Mouse (Mus musculus) cerebellum, adult 11 months (tissue): ENCODE data around the gene Rtl5.

Experiments used
- DNase-seq: peaks from one replicate; pipeline ENCODE4 v3.0.0; 2022

Rtl5 gene

GRCm38 (mm10) chrX:102065213-102065775 is 5.8 kb downstream of the Rtl5 start:
- DNase-seq: no peak

DNA sequence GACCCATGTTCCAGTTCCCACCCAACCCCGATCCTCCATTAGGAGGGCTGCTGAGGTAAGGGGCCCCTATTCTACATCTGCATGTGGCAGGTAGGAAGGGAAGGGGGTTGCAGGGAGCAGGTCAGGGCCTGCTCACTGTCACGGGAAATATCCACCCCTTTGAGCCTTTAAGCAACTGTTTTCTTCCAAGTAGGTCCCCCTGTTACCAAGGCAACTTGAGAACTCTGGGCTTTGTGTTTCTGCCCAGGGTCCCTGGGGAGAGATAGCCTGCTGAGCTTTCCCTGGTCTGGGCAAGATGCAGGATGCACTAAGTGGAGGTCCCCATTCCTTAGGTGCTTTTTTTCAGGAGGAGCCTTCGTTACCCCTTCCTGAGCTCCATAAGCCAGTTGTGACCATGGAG is 7.0 kb downstream of the Rtl5 start:
- no peak for DNase-seq

- peak; percentile 26 for DNase-seq
These were observed 10.2 kb downstream of the Rtl5 start for GRCm38 (mm10) chrX:102060891-102061290.

GRCm38 (mm10) chrX:102060243-102060642 is 10.9 kb downstream of the Rtl5 start:
- peak; percentile 81 for DNase-seq

DNA sequence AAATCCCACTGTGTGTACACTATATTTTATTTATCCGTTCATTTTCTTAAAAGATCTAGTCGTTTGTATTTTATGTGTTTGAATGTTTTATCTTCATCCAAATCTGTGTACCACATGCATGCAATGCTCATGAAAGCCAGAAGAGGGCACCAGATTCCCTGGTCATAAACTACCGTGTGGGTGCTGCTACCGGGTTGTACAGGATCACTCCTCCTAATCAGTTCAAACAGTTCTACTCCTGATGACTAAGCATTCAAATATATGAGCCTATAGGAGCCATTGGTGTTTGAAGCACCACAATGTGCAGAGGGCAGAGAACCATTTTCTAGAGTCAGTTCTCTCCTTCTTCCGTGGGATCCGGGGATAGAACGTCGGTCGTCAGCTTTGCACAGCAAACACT is 11.7 kb downstream of the Rtl5 start:
- no peak for DNase-seq

DNA sequence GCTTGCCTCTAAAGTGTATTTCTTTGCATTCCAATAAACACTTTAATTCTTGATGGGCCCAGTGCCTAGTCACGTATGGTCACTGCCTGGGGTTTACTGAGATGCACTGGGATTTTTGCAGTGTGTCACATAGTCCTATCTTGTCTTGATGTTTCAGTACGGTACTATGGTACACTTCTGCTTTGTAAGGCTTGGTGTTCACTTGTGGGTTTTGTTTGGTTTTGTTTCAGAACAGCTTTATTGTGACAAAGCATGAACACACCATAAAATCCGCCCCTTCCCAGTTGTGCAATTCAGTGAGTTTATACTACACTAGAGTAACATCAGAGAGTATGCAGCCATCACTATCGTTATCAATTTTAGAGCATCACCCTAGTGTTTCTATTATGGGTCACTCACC is 17.1 kb downstream of the Rtl5 start:
- no peak for DNase-seq

GRCm38 (mm10) chrX:102053371-102053770 is 17.7 kb downstream of the Rtl5 start:
- DNase-seq: no peak

DNA sequence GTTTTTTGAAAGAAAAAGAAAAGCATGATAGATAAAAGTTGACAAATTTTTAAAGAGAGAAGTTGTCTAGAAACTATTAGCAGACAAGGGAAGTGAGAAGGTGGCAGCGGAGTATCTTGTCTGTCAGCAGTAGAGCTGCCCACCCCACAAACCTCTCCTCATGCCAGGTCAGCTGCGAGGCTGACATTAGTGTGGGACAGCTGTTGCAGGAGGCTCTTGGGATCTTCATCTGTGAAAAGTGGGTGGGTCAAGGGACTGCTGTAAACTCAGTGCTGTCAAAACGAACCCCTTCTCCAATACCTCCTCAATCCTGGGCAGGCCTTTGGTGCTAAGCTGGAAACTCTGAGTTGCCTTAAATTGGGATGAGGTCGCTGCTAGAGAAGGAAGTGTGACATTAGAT is 19.9 kb downstream of the Rtl5 start:
- DNase-seq: no peak

DNA sequence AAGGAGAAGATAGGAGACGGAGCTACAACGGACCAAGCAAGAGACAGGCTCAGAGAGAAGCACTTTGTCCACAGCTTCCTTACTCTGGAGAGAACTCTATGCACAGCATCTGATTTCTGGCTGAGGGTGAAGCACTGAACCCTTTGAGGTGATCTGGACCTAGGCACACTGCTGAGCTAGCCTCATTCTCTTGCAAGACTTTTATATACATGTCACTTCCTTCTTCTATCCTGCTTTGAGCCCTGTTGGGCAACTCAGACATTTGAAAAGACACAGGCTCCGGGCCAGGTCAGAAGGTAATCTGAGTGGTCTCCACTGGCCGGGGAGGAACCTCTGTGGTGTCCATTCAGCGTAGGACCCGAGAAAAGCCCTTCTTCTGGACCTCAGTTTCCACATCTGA is 20.6 kb downstream of the Rtl5 start:
- DNase-seq: no peak

DNA sequence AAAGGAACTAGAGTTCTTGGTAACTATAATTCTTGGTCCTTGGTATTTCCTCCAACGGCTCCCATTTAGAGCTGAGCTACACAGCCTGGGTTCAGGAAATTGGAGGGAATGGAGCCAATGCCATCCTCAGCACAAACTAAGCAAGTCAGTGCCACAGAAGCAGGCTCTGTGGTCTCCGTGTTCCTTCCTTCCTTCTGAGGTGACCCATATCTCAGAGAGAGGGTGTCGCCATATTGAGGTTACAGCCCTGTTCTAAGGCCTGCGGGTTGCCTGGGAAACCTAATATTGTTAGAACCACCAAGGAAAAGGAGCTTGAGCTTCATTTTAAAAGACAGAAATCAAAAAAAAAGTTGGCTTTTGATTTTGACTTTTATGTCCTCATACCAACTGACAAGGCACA is 28.7 kb downstream of the Rtl5 start:
- DNase-seq: no peak

- DNase-seq: peak; percentile 12
These were observed 29.5 kb downstream of the Rtl5 start for GRCm38 (mm10) chrX:102041562-102041961.

- peak; percentile 40 for DNase-seq
These were observed 33.6 kb downstream of the Rtl5 start for GRCm38 (mm10) chrX:102037506-102037905.

GRCm38 (mm10) chrX:102036866-102037361 is 34.2 kb downstream of the Rtl5 start:
- DNase-seq: no peak

- DNase-seq: no peak
These were observed 35.4 kb downstream of the Rtl5 start for GRCm38 (mm10) chrX:102035671-102036070.

DNA sequence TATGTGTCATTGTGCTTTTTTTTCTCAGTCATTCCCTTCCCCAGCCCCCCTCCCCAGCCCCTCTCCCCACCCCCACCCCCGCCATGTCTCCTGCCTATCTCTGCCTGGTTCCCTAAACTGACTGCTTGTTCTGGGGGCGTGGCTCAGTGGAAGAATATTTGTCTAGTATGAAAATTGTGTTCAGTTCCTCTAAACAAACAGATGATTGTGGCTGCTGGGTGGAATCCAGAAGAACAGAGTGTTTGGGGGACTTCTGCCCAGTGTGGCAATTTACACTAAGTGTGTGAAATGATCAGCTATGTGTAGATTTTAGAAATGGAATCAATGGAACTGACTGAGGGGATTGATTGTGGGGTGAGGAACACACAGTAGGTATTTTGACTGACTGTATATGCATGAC is 37.5 kb downstream of the Rtl5 start:
- DNase-seq: no peak

DNA sequence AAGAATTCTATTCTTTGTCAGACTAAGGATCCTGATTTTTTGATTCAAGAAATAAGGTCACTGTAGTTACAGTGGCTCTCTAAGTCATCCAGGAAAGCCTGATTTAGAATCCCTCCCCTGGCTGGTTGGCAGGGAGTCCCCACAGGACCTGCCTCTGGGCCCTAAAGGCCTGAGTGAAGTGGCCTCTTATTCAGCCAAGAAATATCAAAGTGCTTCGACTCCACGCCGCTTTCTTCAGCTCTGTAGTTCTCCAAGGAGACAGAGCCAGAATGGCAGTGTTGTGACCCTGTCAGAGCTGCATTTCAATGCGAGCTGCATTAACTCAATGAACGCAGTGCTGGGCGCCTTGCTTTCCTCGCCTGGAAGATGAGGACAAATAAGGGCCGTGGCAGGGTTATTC is 38.7 kb downstream of the Rtl5 start:
- no peak for DNase-seq

- no peak for DNase-seq
These were observed 39.3 kb downstream of the Rtl5 start for GRCm38 (mm10) chrX:102031851-102032250.

DNA sequence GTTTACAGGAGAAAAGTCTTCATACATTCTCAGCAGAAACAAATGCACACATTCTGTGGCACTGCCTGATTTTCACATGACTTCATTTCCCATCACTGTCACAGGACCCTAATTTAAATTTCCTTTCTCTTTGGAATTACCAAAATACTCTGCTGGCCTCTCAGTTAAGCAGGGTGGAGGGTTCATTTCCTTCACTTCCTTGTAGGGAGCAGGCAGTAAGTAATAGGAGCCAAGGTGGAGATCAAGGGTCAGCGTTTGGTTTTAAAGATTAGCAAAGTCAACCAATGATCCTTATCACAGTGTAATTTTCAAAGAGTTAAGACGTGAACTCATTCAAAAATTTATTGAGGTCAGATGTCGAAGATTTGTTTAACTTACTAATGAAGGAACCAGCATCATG is 46.1 kb downstream of the Rtl5 start:
- DNase-seq: no peak

DNA sequence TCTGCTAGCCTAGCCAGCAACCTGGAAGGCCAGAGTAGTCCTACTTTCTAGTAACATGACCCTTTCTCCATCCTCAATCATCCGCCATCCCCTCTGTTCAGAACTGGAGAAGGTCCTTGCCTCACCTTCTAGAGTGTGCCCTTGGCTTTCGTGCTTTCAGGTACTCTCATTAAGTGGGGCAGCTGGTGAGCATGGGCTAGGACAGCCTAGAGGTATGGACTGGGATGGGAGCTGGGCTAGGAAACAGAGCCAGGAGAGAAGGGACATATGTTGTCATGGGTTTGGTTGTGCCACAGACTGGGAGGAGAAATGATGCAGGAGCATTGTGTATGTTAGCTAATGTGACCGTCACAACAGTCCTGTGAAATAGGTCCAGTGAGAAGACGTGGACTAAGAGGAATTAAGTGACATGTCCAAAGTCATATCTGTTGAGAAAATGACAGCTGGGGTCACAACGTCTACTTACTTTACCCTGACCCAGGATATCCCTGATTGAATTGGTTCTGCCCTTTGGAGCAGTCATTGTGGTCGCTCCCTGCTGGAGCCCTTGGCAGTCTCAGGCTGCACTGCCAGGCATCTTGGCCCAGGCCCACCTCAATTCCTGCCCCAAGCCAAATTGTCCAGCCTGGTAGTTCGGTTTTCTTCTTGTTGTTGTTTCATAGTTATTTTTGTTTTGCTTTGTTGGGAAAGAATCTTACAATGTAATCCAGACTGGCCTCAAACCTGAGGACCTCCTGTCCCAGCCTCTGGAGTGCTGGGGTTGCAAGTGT is 51.4 kb downstream of the Rtl5 start:
- DNase-seq: peak; percentile 26

- DNase-seq: no peak
These were observed 52.2 kb downstream of the Rtl5 start for GRCm38 (mm10) chrX:102018890-102019289.

- DNase-seq: no peak
These were observed 53.7 kb downstream of the Rtl5 start for GRCm38 (mm10) chrX:102017213-102017923.
